Mouse (Mus musculus) small intestine, adult 10 weeks (tissue): ENCODE data around the gene Maneal. TPM values are rescaled to one million over a fixed set of nuclear protein-coding genes. Genes with fewer than 3 reads are reported as not detected.

Source experiments
- polyA plus RNA-seq: library from polyadenylated mRNA; stranded (reverse); fragments of 350-450 nt; fragmentation: Illumina TruSeq; extraction: RNeasy Lipid Tissue Mini Kit (QIAGEN cat#74804); gene quantifications from one replicate; pipeline ENCODE4 v1.2.3, GENCODE M21; 2014; ENCODE audit warnings: low replicate concordance

Gene Maneal
- polyA plus RNA-seq = not detected

GRCm38 (mm10) chr4:124861283-124862188, at the start of gene Maneal:
Gene Maneal (minus strand): TSS chr4:124862171.

GRCm38 (mm10) chr4:124880599-124880998, 18.6 kb upstream of the Maneal start, which contains the start of gene Epha10:
Gene Epha10 (plus strand): TSS chr4:124880899.

GRCm38 (mm10) chr4:124850933-124851658, 10.9 kb downstream of the Maneal start, which contains the start of gene 1110065P20Rik:
Gene 1110065P20Rik (minus strand): TSS chr4:124851196.

GRCm38 (mm10) chr4:124850261-124850913, 11.6 kb downstream of the Maneal start, which contains the start of gene Yrdc:
Gene Yrdc (plus strand): TSS chr4:124850679.

Other genes with a start within 250 kb of the Maneal start
- not detected for gene Pou3f1, start 205.4 kb downstream of the Maneal start, polyA plus RNA-seq
- gene Utp11, start 168.6 kb downstream of the Maneal start, polyA plus RNA-seq = 39.3 TPM
- not detected for gene Fhl3, start 161.5 kb downstream of the Maneal start, polyA plus RNA-seq
- gene Sf3a3, start 147.4 kb downstream of the Maneal start, polyA plus RNA-seq = 25.0 TPM
- 33.3 TPM for gene Inpp5b, start 120.3 kb downstream of the Maneal start, polyA plus RNA-seq
- 16.4 TPM for gene Mtf1, start 60.1 kb downstream of the Maneal start, polyA plus RNA-seq
- gene Yrdc, start 11.5 kb downstream of the Maneal start, polyA plus RNA-seq = 18.4 TPM
- 0.71 TPM for gene 1110065P20Rik, start 11.0 kb downstream of the Maneal start, polyA plus RNA-seq
- not detected for gene Epha10, start 18.7 kb upstream of the Maneal start, polyA plus RNA-seq
- 5.0 TPM for gene 9930104L06Rik, start 74.9 kb upstream of the Maneal start, polyA plus RNA-seq
- gene Cdca8, start 77.1 kb upstream of the Maneal start, polyA plus RNA-seq = 37.2 TPM
- not detected for gene Rspo1, start 124.3 kb upstream of the Maneal start, polyA plus RNA-seq
- 42.5 TPM for gene Gnl2, start 154.4 kb upstream of the Maneal start, polyA plus RNA-seq
- not detected for gene Dnali1, start 203.5 kb upstream of the Maneal start, polyA plus RNA-seq
- 12.2 TPM for gene Snip1, start 204.5 kb upstream of the Maneal start, polyA plus RNA-seq
- 19.3 TPM for gene Meaf6, start 223.0 kb upstream of the Maneal start, polyA plus RNA-seq